Mouse (Mus musculus): ENCODE data around the gene Synj2. TPM values are rescaled to one million over a fixed set of nuclear protein-coding genes. Genes with fewer than 3 reads are reported as not detected.

The Synj2 gene
- polyA plus RNA-seq, 1 experiment from 2014 or later: 1.4 TPM

- WGBS: 78% methylated on average over 12 of the region's 12 CpGs
- Histone ChIP-seq H3K27ac (replicated peaks) (no peak overlapping the region), H3K4me2 (replicated peaks) (no peak overlapping the region), H3K27me3 (no peaks in the 10 kb centered on the region), H3K4me3 (no peak overlapping the region), H3K4me1 (no peaks in the 10 kb centered on the region), H3K36me3 (0 out of 2 replicates have a peak, but pooled peaks cover 4% of the 10 kb centered on the region), H3K9me3 (no peaks in the 10 kb centered on the region), H3K9ac (replicated peaks) (no peak overlapping the region)
- ATAC-seq (ENCODE audit: low FRiP score, low read depth): no peak
Measured at GRCm38 (mm10) chr17:5911591-5911990, 29.5 kb upstream of the Synj2 start.

DNA sequence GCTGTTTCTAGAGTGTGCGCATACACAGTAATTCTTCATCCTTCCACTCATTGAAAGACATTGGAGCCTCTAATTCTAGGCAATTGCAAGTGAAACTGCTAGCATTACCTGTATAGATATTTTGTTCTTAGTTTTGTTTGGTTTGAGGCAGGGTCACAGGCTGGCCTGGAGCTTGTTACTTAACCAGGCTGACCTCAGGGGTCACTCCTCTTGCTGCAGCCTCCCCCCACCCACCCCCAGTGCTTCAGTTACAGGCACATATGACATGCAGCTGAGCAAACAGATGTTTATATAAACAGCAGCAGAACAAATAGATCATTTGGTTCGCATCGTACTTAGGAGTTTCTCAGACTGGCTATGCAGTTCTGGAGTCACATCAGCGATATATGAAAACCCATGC is 28.3 kb upstream of the Synj2 start:
- H3K4me3 ChIP-seq: no peak overlapping the region
- no peaks in the 10 kb centered on the region for H3K9me3 ChIP-seq
- H3K36me3 ChIP-seq: 0 out of 2 replicates have a peak, but pooled peaks cover 4% of the 10 kb centered on the region
- H3K4me2 ChIP-seq (replicated peaks): no peak overlapping the region
- H3K27me3 ChIP-seq: no peaks in the 10 kb centered on the region
- WGBS: 84% methylated on average over 4 of the region's 4 CpGs
- no peak overlapping the region for H3K27ac ChIP-seq (replicated peaks)
- no peak for ATAC-seq (ENCODE audit: low FRiP score, low read depth)
- no peaks in the 10 kb centered on the region for H3K4me1 ChIP-seq
- H3K9ac ChIP-seq (replicated peaks): no peak overlapping the region

DNA sequence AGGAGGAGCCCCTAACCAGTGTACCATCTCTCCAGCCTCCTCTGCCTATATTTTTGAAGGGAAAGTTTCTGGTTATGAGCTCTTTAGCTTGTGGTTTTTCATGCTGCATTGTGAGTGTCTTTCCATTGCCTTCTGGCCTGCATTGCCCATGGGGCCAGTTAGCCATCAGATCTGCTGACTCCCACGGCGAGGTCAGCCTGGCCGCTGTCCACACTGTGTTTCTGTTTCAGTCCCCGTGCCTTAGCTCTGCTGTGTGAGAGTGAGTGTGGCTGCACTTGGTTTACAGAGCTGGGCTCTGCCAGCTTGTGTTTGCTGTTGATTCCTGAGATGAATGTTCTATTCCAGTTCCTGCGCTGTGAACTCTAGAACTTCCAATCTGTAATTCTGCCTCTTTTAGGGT is 26.9 kb upstream of the Synj2 start:
- no peaks in the 10 kb centered on the region for H3K9me3 ChIP-seq

DNA sequence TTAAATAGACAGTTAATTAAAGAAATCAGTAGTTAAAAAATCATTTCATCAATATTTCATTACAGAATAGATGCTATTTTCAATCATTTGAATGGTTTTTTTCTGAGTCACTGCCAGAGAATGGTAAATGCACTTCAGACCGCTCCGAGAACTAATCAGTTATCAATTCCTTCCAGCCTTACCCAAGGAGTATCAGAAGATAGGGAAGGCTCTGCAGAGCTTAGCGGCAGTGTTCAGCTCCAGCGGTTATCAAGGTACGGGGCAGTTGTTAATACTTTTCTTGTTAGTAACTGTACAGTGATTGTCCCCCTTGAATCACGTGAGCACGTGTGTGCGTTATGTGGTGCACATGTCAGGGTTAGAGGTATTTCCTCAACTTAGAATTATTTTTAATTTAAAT is 19.1 kb upstream of the Synj2 start:
- Histone ChIP-seq H3K27me3 (no peaks in the 10 kb centered on the region), H3K36me3 (peaks cover 25% of the 10 kb centered on the region), H3K9ac (replicated peaks) (no peak overlapping the region), H3K9me3 (no peaks in the 10 kb centered on the region), H3K4me3 (no peak overlapping the region), H3K4me1 (no peaks in the 10 kb centered on the region), H3K4me2 (replicated peaks) (no peak overlapping the region), H3K27ac (replicated peaks) (no peak overlapping the region)
- 91% methylated on average over 8 of the region's 8 CpGs for WGBS
- ATAC-seq (ENCODE audit: low FRiP score, low read depth): no peak

More for the DNA sequence above, 26.9 kb upstream of the Synj2 start:
- Histone ChIP-seq H3K4me3 (no peak overlapping the region), H3K4me2 (replicated peaks) (no peak overlapping the region), H3K27ac (replicated peaks) (no peak overlapping the region), H3K9ac (replicated peaks) (no peak overlapping the region), H3K36me3 (peaks cover 14% of the 10 kb centered on the region), H3K4me1 (no peaks in the 10 kb centered on the region), H3K27me3 (no peaks in the 10 kb centered on the region)
- 82% methylated on average over 5 of the region's 5 CpGs for WGBS
- no peak for ATAC-seq (ENCODE audit: low FRiP score, low read depth)

DNA sequence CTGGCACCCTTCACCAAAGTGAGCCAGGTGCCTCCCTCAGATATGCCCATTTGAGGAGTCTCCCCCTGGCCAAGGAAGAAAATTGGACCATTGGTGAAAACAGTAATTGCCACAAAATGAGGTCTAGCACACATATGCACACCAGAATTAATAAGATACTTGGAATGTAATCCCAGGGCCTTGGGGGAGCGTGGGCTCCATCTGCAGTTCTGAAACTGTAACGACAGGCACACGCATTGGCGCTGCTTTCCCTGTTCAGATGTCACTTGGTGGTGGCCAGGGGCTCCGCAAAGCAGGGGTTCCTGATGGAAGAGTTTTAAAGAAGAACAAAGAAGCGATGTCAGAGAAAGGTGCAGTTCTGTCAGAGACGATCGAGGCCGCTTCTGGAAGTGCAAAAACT is 17.8 kb upstream of the Synj2 start:
- H3K27ac ChIP-seq (replicated peaks): no peak overlapping the region
- WGBS: 72% methylated on average over 9 of the region's 9 CpGs
- H3K9ac ChIP-seq (replicated peaks): no peak overlapping the region
- H3K4me1 ChIP-seq: no peaks in the 10 kb centered on the region
- no peak for ATAC-seq (ENCODE audit: low FRiP score, low read depth)
- H3K27me3 ChIP-seq: no peaks in the 10 kb centered on the region
- peaks cover 31% of the 10 kb centered on the region for H3K36me3 ChIP-seq
- H3K9me3 ChIP-seq: no peaks in the 10 kb centered on the region
- no peak overlapping the region for H3K4me2 ChIP-seq (replicated peaks)
- H3K4me3 ChIP-seq: no peak overlapping the region

DNA sequence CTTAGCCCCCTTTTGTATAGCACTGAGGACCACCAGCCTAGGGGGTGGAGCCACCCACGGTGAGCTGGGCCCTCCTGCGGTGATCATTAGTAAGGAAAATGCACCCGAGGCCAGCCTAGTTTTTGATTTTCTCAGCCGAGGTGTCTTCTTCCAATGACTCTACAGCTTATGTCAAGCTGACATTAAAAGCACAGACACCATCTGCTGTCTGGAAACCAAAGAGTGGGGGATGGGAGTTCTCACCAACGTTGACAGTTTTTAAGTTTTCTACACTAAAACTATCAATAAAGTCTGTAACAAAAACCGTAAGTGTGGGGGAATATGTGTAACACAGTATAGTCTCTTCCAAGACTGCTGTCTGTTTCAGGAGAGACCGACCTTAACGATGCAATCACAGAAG is 16.8 kb upstream of the Synj2 start:
- Histone ChIP-seq H3K9ac (replicated peaks) (no peak overlapping the region), H3K9me3 (no peaks in the 10 kb centered on the region), H3K4me2 (replicated peaks) (no peak overlapping the region), H3K27me3 (no peaks in the 10 kb centered on the region), H3K36me3 (peaks cover 21% of the 10 kb centered on the region), H3K4me1 (no peaks in the 10 kb centered on the region), H3K27ac (replicated peaks) (no peak overlapping the region), H3K4me3 (no peak overlapping the region)
- no peak for ATAC-seq (ENCODE audit: low FRiP score, low read depth)
- 71% methylated on average over 8 of the region's 8 CpGs for WGBS

DNA sequence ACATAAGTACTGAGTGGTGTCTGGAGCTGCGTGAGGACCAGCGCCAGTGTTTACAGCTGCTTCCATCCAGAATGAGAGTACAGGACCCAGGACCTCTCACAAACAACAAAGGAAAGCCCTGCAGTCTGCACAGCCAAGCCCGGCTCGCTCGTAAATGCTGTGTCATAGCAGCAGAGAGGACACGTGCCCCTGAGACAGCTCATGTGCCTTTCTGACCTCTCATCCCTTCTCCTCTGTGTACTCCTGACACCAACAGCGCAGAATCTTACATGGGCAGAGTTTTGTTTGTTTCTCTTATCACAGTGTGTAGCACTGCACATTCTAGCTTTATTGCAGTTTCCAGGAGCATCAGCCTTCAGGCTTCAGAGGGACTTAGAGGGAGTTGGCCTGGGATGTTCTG is 14.4 kb upstream of the Synj2 start:
- Histone ChIP-seq H3K9me3 (no peaks in the 10 kb centered on the region), H3K4me3 (no peak overlapping the region), H3K4me1 (no peaks in the 10 kb centered on the region), H3K9ac (replicated peaks) (no peak overlapping the region), H3K4me2 (replicated peaks) (no peak overlapping the region), H3K27ac (replicated peaks) (no peak overlapping the region), H3K27me3 (no peaks in the 10 kb centered on the region), H3K36me3 (peaks cover 14% of the 10 kb centered on the region; the same call in 1 of the 2 replicates)
- 83% methylated on average over 7 of the region's 7 CpGs for WGBS
- ATAC-seq (ENCODE audit: low FRiP score, low read depth): no peak

DNA sequence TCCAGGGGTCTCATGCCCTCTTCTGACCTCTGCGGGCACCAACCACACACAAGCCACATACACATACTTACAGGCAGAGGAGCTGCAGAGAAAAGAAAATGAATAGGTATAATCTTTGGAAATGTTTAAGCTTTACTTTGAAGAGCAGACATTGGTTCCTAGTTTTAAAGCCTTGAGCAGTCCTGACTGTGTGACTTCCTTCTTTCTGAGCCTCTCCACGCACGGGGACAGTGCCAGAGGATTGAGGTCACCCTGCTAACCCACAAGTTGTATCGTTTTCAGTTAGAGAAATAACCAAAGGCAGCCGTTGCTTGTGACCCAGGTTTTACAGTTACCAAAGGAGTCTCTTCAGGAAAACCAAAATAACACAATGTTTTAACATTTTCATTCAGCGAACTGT is 12.0 kb upstream of the Synj2 start:
- no peak for ATAC-seq (ENCODE audit: low FRiP score, low read depth)
- H3K27ac ChIP-seq (replicated peaks): no peak overlapping the region
- no peaks in the 10 kb centered on the region for H3K27me3 ChIP-seq
- 83% methylated on average over 6 of the region's 6 CpGs for WGBS
- no peaks in the 10 kb centered on the region for H3K4me1 ChIP-seq
- H3K9me3 ChIP-seq: no peaks in the 10 kb centered on the region
- H3K9ac ChIP-seq (replicated peaks): no peak overlapping the region
- no peak overlapping the region for H3K4me3 ChIP-seq
- H3K36me3 ChIP-seq: peaks cover 14% of the 10 kb centered on the region; the same call in 1 of the 2 replicates
- H3K4me2 ChIP-seq (replicated peaks): no peak overlapping the region

DNA sequence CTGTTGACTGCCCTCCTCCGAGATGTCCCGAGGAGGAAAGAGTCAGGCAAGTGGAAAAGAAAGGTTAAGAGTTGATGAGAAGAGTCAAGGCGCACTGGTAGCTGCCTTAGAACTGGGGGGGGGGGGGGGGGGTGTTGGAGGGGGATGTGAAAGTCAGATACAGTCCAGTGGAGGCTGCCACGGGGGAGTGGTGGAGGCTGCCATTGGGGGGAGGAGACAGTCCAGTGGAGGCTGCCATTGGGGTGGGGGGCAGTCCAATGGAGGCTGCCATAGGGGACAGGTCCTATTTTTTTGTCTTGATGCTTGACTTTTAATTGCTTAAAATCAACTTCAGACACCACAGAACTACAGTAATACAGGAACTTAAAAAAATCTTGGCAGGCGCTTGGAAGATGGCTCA is 8.9 kb upstream of the Synj2 start:
- Histone ChIP-seq H3K4me1 (peaks cover 16% of the 10 kb centered on the region), H3K4me2 (replicated peaks) (no peak overlapping the region), H3K27ac (replicated peaks) (no peak overlapping the region), H3K4me3 (no peak overlapping the region), H3K36me3 (0 out of 2 replicates have a peak, but pooled peaks cover 5% of the 10 kb centered on the region), H3K9ac (replicated peaks) (no peak overlapping the region), H3K27me3 (peaks cover 7% of the 10 kb centered on the region; the same call in 1 of the 2 replicates), H3K9me3 (no peaks in the 10 kb centered on the region)
- 84% methylated on average over 5 of the region's 5 CpGs for WGBS
- no peak for ATAC-seq (ENCODE audit: low FRiP score, low read depth)

DNA sequence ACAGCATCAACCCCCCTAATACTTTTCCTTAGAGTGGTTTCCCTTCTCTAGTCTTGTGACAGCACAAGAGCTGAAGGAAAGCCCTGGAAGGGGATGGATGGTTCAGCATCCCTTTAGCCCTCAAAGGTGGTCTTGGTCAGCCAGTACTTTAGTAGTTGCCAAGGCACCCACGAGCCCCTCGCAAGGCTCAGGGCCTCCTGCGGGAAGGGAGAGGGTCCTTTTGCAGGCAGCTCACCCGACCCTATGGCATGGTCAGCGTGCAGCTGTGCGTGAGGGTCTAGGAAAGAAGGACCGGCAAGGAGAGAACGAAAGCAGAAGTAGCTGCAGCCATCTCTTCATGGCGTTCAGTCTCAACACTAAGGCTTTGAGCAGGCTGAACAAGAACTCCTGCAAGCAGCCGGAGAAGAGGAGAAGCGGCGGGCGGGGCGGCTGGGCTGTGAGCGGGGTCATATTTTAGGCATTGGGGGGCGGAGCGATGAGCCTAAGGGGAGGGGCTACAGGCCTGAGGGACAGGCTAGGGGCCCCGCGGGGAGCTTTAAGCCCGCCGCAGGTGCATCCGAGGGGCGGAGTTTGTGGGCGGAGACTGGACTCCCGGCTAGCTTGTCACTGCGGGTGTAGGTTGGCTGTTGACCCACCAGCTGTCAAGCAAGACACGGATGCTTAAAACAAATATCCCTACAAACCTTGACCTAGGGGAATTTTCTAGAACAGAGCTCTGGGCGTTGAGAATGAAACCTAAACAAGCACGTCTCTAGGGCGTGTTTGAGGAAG is 6.3 kb upstream of the Synj2 start:
- H3K36me3 ChIP-seq: no peaks in the 10 kb centered on the region
- peak overlapping the region; percentile 46; the same call in 1 of the 2 replicates for H3K27ac ChIP-seq (replicated peaks)
- H3K4me1 ChIP-seq: peaks cover 16% of the 10 kb centered on the region
- H3K27me3 ChIP-seq: peaks cover 26% of the 10 kb centered on the region
- H3K9ac ChIP-seq (replicated peaks): peak overlapping the region; percentile 8
- peak; percentile 86 for ATAC-seq (ENCODE audit: low FRiP score, low read depth)
- H3K4me2 ChIP-seq (replicated peaks): peak overlapping the region; percentile 53
- no peaks in the 10 kb centered on the region for H3K9me3 ChIP-seq
- WGBS: 2% methylated on average over 30 of the region's 30 CpGs
- peak overlapping the region; percentile 38 for H3K4me3 ChIP-seq

DNA sequence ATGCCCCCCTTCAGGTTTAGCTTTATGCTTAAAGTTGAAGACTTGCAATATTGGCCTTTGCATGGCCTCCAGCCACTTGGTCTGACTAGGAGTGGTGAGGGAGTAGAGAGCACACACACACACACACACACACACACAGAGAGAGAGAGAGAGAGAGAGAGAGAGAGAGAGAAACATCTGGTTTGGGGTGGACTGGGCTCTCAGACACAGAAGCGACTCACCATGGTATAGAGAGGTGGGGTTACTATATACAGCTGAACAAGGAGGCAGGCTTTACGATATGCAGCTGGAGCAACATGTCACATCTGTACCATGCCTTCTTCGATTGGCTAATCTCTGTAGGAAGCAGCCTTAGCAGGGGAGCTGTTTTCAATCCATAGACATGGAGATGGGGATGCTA is 5.4 kb upstream of the Synj2 start:
- peak; percentile 13; the same call in 1 of the 2 replicates for ATAC-seq (ENCODE audit: low FRiP score, low read depth)

DNA sequence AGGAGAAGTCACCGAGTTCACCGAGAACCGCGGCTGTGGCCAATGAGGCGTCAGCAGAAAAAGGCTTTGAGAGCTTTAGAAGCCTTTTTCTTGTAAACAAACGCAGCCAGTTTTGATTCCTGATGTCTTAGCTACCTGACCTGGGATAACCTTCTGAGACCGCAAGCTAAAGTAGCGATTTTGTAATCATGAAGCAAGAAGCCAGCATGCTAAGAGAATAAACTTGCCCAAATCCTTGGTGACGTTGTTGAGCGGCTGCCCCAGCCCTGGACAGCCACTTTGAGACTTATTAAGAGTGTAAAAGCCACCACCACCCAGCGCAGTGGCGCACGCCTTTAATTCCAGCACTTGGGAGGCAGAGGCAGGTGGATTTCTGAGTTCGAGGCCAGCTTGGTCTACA is 4.8 kb upstream of the Synj2 start:
- H3K4me1 ChIP-seq: peaks cover 21% of the 10 kb centered on the region
- H3K36me3 ChIP-seq: no peaks in the 10 kb centered on the region
- H3K9me3 ChIP-seq: no peaks in the 10 kb centered on the region
- H3K4me3 ChIP-seq: no peak overlapping the region
- H3K27me3 ChIP-seq: peaks cover 41% of the 10 kb centered on the region
- 56% methylated on average over 14 of the region's 14 CpGs for WGBS
- no peak overlapping the region for H3K27ac ChIP-seq (replicated peaks)
- no peak overlapping the region for H3K9ac ChIP-seq (replicated peaks)
- H3K4me2 ChIP-seq (replicated peaks): no peak overlapping the region
- no peak for ATAC-seq (ENCODE audit: low FRiP score, low read depth)

More for the DNA sequence above, 5.4 kb upstream of the Synj2 start:
- 61% methylated on average over 3 of the region's 3 CpGs for WGBS
- Histone ChIP-seq H3K9me3 (no peaks in the 10 kb centered on the region), H3K27ac (replicated peaks) (0 out of 2 replicates have a peak overlapping the region, but pooled peaks have one; percentile 46), H3K4me3 (no peak overlapping the region), H3K4me2 (replicated peaks) (no peak overlapping the region), H3K27me3 (peaks cover 35% of the 10 kb centered on the region), H3K4me1 (peaks cover 18% of the 10 kb centered on the region), H3K36me3 (no peaks in the 10 kb centered on the region), H3K9ac (replicated peaks) (no peak overlapping the region)

Measured in midbrain, embryonic 12.5 days (tissue).